Mouse (Mus musculus) activated CD4-positive, CD25-positive, alpha-beta regulatory T cell, adult 4 months (primary cell): ENCODE results near the gene Ppp4r1. TPM values are rescaled to one million over a fixed set of nuclear protein-coding genes. Genes with fewer than 3 reads are reported as not detected.

Experiments
- ATAC-seq: one replicate; pipeline ENCODE4 v1.8.0; 2017
- polyA plus RNA-seq, 2 experiments: library from polyadenylated mRNA; unstranded; fragments of 100-300 nt; shearing (Covaris generic); gene quantifications; one replicate each; pipeline ENCODE4 v1.2.1; 2017

Ppp4r1 gene
- polyA plus RNA-seq, 2 experiments from 2014 or later, result 20.0 to 21.8 TPM

GRCm38 (mm10) chr17:65811032-65811431 lies 28.7 kb downstream of the Ppp4r1 start:
- ATAC-seq, result no peak

DNA sequence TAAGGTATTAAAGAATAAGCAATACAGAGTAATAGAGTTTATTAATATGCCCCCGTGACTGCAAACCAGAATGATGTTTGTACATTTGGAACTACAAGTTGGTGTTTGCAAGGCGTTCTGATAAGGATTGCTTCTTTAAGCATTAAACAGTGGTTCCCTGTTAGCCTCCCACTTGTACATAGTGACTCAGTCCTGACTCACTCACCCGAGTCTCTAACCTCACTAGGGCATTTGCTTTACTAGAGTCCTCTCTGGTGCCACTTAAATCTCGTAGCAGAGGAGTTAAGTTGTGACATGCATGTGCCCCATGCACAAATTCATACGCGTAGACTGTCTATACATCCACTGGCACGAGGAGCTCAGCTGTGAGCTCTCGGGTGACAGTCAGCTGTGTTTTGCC lies 31.4 kb downstream of the Ppp4r1 start:
- no peak for ATAC-seq

- ATAC-seq, result no peak
Observed at GRCm38 (mm10) chr17:65820197-65820596, 37.8 kb downstream of the Ppp4r1 start.

DNA sequence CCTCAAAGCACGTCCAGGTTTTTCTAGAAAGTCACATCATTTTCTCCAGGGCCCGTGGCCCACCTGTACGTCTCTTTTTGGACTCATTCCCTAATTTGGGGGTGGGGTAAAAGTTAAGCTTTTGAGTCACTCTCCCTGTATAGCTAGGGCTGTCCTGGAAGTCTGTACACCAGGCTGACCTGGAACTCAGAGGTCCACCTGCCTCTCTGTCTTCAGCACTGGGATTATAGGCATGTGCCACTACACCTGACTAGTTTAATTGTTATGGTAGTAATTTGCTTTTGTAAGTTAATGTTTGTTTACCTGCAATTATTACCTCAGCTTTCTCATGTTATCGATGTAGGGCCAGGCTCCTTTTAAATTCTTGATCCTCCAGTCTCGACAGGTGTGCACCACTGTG lies 40.0 kb downstream of the Ppp4r1 start:
- ATAC-seq, result no peak

GRCm38 (mm10) chr17:65824246-65824645 lies 41.9 kb downstream of the Ppp4r1 start:
- no peak for ATAC-seq

GRCm38 (mm10) chr17:65826257-65826656 lies 43.9 kb downstream of the Ppp4r1 start:
- ATAC-seq, result peak; percentile 68

DNA sequence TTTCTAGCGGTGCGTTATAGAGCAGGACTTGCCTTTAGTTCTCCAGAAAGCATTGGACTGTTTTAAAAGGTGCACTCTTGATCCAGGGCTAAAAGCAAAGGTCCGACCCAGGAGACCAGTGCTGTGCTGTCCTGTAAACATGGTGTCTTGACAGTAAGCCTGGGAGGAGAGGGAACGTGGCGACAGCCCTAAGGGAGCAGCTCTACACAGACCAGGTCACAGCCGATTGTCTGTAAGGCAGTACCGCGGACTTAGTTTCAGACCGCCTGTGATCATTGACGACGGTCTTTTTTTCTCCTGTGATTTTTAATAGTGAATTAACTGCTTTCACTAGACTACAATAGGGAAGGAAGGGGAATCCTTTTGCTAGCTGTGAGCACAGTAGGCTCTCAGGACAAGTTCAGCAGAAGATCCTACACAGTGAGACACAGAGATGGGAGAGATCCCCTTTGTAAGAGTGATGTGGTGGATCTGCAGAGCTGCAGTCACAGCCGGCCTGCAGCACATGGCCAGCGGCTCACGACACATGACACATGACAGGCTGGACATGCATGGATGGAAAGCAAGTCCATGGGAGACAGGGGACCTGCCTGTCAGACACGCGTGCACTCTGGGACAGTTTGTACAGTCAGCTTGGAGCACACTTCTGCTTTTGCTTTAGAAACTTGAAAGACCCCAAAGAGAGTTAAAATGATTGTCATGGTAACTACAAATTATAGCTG lies 44.9 kb downstream of the Ppp4r1 start:
- no peak for ATAC-seq

DNA sequence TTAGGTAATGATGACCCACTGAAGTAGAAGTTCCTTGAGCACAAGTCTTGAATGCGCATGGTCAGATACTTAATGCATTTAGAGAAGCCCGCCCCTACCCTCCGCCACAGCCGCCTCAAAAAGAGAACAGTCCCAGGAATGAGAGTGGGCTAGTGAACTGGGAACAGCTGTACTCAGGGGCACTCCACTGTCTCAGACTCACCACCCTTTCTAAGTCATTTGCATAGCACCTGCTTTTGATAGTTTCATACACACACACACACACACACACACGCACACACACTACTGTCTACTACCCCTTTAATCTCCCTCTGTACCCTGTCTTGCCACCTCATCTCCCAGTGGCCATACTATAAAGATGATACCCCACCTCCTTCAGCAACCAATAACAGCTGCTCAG lies 45.5 kb downstream of the Ppp4r1 start:
- no peak for ATAC-seq

DNA sequence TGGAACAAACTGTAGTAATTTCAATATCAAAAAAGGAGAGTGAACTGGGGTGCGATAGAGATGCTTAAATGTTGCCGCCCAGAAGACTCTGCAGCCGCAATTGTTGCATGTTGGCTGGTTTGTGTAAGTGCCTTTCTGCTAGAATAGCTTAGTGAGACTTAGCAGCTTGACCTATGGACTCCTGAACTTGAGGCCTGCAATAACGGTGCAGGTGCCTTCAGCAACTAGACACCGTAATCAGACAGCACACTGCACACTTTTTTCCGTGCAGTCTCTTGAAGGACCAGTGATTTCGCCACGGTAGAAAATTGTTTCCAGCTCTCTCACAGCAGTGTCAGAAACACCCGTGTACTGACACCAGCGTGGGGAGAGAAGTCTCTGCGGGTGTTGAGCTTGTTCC lies 46.6 kb downstream of the Ppp4r1 start:
- ATAC-seq, result no peak

DNA sequence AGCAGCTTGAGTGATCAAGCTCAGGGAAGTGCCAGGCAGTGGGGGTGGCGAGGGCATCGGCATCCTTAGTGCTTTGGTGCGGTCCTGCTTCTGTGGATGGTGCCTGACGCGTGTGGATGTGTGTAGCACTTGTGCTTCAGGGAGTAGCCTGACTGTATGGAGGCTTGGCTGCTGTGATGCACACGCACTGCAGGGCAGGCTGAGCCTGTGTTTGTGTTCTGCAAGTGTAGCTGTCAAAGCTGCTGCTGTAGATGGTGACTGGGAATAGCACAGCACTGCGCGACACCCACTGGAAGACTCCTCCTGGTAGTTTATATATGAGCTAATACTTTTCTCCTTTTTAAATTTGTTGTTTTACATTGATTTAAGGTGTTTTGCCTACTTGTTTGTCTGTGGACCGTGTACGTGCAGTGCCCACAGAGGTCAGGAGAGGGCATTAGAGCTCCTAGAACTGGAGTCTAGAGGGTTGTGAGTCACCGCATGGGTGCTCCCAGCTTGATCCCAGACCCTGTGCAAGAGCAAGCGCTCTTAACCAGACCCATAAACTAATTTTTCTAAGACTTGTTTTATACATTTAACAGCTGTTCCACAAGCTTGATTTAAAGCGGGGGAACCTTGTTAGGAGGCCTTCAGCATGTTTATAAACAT lies 48.0 kb downstream of the Ppp4r1 start:
- ATAC-seq, result no peak

DNA sequence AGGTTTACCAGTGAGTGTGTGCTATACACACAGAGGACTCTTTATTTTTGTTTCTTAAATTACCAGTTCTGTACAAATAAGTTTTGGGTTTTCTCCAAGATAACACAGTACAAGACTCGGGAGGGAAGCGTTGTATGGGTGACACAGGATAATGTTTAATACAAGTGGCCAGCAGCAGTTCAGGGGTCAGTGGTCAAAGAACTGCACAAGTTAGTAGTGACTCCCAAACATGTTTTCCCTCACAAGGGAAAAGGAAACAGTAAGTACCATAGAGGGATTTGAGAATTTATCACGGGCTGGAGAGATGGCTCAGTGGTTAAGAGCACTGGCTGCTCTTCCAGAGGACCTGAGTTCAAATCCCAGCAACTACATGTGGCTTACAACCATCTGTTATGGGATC lies 51.5 kb downstream of the Ppp4r1 start:
- ATAC-seq, result no peak

DNA sequence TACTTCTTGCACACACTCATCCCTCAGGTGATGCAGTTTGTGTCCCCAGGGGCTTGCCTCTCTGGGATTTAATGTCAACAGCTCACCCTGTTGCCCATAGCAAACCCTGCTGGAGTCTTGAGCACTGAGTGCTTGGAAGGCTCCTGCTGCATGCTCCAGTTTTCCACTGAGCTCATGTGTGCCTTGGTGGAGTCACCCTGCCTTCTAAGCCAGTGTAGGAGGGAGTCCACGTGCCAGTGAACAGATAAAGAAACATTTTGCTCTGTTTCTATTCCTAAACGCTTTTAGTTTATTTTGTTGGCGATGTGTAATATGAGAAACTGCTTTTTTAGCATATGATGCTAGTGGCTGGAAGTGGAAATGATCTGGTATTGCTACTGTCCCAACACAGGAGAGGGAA lies 54.4 kb downstream of the Ppp4r1 start:
- ATAC-seq, result no peak

DNA sequence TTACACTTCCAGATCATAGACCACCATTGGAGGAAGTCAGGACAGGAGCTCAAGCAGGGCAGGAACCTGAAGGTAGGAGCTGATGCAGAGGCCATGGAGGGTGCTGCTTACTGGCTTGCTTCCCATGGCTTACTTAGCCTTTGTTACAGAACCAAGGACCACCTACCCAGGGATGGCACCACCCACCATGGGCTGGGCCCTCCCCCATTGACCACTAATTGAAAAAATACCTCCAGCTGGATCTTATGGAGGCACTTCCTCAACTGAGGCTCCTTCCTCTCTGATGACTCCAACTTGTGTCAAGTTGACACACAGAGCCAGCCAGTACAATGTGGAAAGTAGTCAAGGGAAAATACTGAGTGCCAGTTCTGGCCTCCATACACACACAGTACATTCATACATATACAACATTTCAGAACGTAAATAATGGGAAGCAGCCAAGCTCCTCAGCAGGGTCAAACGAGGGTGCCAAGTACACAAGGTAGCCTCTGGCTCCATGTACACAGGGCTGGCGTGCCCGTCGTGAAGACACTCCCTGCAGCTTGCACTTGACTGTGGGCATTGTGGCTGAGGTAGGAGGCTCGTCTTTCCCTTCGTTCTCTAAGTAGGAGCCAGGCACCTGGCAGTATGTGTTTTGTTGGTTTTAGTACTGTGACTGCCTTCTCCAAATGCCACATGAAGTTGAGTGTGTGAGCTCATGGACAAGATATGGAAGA lies 57.3 kb downstream of the Ppp4r1 start:
- no peak for ATAC-seq

DNA sequence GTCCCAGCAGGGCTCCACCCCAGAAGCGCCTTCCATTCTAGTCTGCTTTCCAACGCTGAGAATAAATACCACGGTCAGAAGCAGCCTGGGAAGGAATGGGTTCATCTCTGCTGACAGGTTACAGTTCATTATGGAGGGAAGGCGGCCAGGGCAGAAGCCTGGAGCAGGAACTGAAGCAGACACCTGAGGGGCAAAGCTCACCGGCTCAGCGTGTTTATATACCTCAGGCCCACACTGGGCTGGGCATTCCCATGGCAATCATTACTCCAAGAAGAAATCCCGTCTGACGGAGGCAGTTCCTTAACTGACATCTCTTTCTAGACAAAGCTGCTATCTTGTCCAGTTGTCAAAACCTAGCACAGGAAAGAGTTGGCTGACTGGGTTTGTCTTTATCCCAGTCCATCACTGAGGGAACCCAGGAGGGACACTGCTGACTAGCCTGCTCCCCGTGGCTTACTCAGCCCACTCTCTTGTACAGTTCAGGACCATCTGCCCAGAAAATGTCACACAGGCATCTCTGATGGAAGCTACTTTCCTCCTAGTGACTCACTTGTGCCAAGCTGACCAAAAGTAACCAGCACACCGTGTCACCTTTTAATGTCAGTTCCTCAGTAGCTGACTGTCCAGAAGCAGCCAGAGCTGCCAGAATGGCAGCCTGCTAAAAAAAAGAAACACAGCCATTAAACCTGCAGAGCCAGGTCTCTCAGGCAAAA lies 60.5 kb downstream of the Ppp4r1 start:
- no peak for ATAC-seq

- no peak for ATAC-seq
Observed at GRCm38 (mm10) chr17:65845423-65845822, 63.0 kb downstream of the Ppp4r1 start.

DNA sequence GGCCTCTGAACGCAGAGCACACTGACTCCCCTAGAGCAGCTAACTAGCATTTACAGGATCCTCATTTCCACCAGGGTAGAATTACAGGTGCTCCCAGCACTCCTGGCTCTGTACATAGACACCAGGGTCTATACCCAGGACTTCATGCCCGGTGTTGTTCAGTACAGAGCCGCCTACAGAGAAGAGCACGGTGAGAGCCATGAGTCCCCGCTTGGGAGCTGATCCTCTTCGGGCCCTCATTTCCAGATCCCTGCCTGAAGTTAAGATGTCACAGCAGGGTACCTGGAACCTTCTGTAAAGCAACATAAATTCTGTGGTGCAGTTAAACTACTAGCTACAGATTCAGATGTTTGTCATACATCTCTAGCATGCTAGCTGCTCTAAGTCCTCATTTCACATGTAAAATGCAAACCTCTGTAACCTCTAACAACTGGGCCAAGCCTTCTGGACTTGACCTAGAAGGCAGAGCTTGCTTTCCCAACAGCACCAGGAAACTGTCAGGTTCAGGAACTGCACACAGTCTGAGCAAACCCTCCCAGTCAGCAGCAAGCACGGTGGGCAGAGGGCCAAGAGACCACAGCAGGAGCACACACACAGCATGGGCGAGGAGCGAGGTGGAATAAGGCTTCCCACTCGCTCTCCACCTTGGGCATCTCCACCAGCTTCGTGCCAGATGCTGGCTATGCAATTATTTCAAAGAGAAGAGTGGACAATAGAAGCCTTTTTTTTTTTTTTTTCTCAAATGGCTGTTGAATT lies 65.5 kb downstream of the Ppp4r1 start:
- no peak for ATAC-seq

DNA sequence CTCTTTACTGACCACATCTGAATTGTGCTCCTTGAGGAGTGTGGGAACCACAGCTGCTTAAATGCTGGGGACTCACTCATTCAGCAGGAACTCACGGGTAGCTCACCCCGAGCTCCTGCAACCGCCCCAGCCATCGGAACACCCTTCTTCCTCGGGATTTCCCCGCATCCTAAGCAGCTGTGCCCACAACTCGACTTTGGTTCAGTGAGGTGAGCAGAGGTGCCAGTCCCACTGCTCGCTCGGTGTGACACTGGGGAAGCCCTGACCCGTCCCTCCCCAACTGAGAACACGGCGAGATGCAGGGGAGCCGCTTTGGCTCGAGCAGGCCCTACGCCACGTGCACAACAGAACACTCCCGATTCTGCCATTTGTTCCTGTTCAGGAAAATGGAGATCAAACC lies 68.1 kb downstream of the Ppp4r1 start:
- no peak for ATAC-seq

DNA sequence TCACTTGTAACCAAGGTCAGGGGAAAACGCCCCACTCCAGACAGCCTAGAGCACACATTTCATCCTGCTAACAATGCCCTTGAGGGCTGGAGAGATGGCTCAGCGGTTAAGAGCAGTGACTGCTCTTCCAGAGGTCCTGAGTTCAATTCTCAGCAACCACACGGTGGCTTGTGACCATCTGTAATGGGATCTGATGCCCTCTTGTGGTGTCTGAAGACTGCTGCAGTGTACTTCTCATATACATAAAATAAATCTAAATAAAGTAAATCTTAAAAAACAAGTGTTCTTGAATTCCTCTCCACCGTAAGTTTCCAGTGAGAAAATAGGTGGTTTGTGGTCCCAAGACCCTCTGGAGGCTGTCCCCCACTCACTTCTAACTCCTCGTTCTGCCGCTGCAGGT lies 69.4 kb downstream of the Ppp4r1 start:
- no peak for ATAC-seq

GRCm38 (mm10) chr17:65853326-65853725 lies 71.0 kb downstream of the Ppp4r1 start:
- ATAC-seq, result no peak

- ATAC-seq, result no peak
Observed at GRCm38 (mm10) chr17:65854006-65854405, 71.6 kb downstream of the Ppp4r1 start.

DNA sequence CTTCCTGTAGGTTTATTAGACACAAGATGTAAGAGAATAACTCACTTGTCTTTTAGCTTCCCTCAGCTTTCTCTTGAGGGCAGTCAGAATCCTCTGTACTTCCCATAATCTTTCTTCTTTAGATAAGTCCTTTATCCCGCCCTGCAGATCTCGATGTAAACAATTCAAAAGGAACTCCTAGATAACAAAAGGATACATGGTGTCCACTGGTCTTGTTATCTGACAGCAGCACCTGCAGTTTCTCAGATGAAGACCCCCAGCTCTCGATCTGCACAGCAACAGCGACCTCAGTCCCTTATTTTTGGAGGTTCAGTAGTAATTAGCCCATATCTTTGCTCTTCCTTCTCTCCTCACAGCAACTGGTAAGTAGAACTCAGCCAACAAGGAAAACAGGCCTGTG lies 75.2 kb downstream of the Ppp4r1 start:
- no peak for ATAC-seq

GRCm38 (mm10) chr17:65862579-65862978 lies 80.2 kb downstream of the Ppp4r1 start:
- ATAC-seq, result no peak

GRCm38 (mm10) chr17:65863830-65864229 lies 81.5 kb downstream of the Ppp4r1 start:
- no peak for ATAC-seq
